Mouse (Mus musculus): ENCODE measurements around the gene Rere. TPM values are rescaled to one million over a fixed set of nuclear protein-coding genes. Genes with fewer than 3 reads are reported as not detected.

The Rere gene
- polyA plus RNA-seq, 1 experiment from 2014 or later, result 8.3 TPM

GRCm38 (mm10) chr4:150426098-150426879 lies 144.8 kb downstream of the Rere start:
- Histone ChIP-seq H3K4me3 (ENCODE audit: low read depth, low read length) (no peak overlapping the region), H3K4me2 (replicated peaks; ENCODE audit: low read depth) (no peak overlapping the region), H3K27me3 (ENCODE audit: control insufficient read depth, insufficient read depth, low read length) (no peaks in the 10 kb centered on the region), H3K9ac (ENCODE audit: low read length) (no peak overlapping the region), H3K4me1 (replicated peaks; ENCODE audit: control insufficient read depth, insufficient read depth) (no peaks in the 10 kb centered on the region), H3K9me3 (ENCODE audit: control insufficient read depth, low read length) (no peaks in the 10 kb centered on the region), H3K27ac (replicated peaks) (no peak overlapping the region), H3K36me3 (ENCODE audit: control insufficient read depth, insufficient read depth, low read length) (no peaks in the 10 kb centered on the region)
- no peak for DNase-seq (ENCODE audit: low spot score)
- no peak for ATAC-seq (ENCODE audit: low FRiP score, low TSS enrichment)
- TF ChIP-seq EP300 (optimal IDR thresholded peaks at IDR 0.05), result no peak
- no peak for TF ChIP-seq CTCF (IDR thresholded peaks at IDR 0.05; ENCODE audit: low read depth)
- 54% methylated on average over 8 of the region's 8 CpGs for WGBS

- WGBS, result 49% methylated on average over 5 of the region's 5 CpGs
- Histone ChIP-seq H3K27ac (replicated peaks) (no peak overlapping the region), H3K9me3 (ENCODE audit: control insufficient read depth, low read length) (no peaks in the 10 kb centered on the region), H3K4me2 (replicated peaks; ENCODE audit: low read depth) (no peak overlapping the region), H3K4me3 (ENCODE audit: low read depth, low read length) (no peak overlapping the region), H3K27me3 (ENCODE audit: control insufficient read depth, insufficient read depth, low read length) (no peaks in the 10 kb centered on the region), H3K4me1 (replicated peaks; ENCODE audit: control insufficient read depth, insufficient read depth) (no peaks in the 10 kb centered on the region), H3K9ac (ENCODE audit: low read length) (no peak overlapping the region), H3K36me3 (ENCODE audit: control insufficient read depth, insufficient read depth, low read length) (no peaks in the 10 kb centered on the region)
- no peak for ATAC-seq (ENCODE audit: low FRiP score, low TSS enrichment)
- DNase-seq (ENCODE audit: low spot score), result no peak
- TF ChIP-seq EP300 (optimal IDR thresholded peaks at IDR 0.05) (no peak), CTCF (IDR thresholded peaks at IDR 0.05; ENCODE audit: low read depth) (no peak)
These were observed 145.5 kb downstream of the Rere start for GRCm38 (mm10) chr4:150426880-150427476.

- DNase-seq (ENCODE audit: low spot score), result no peak
- TF ChIP-seq EP300 (optimal IDR thresholded peaks at IDR 0.05) (no peak), CTCF (IDR thresholded peaks at IDR 0.05; ENCODE audit: low read depth) (no peak)
These were observed 147.3 kb downstream of the Rere start for GRCm38 (mm10) chr4:150428762-150429161.

GRCm38 (mm10) chr4:150433827-150434574 lies 152.6 kb downstream of the Rere start:
- Histone ChIP-seq H3K4me2 (replicated peaks; ENCODE audit: low read depth) (no peak overlapping the region), H3K27me3 (ENCODE audit: control insufficient read depth, insufficient read depth, low read length) (no peaks in the 10 kb centered on the region), H3K36me3 (ENCODE audit: control insufficient read depth, insufficient read depth, low read length) (no peaks in the 10 kb centered on the region), H3K9me3 (ENCODE audit: control insufficient read depth, low read length) (no peaks in the 10 kb centered on the region), H3K4me1 (replicated peaks; ENCODE audit: control insufficient read depth, insufficient read depth) (no peaks in the 10 kb centered on the region), H3K27ac (replicated peaks) (no peak overlapping the region), H3K9ac (ENCODE audit: low read length) (no peak overlapping the region), H3K4me3 (ENCODE audit: low read depth, low read length) (no peak overlapping the region)
- TF ChIP-seq CTCF (IDR thresholded peaks at IDR 0.05; ENCODE audit: low read depth) (no peak), EP300 (optimal IDR thresholded peaks at IDR 0.05) (no peak)
- 68% methylated on average over 5 of the region's 5 CpGs for WGBS
- ATAC-seq (ENCODE audit: low FRiP score, low TSS enrichment) (no peak), DNase-seq (ENCODE audit: low spot score) (no peak)

More at GRCm38 (mm10) chr4:150428762-150429161, 147.3 kb downstream of the Rere start:
- Histone ChIP-seq H3K27ac (replicated peaks) (no peak overlapping the region), H3K4me2 (replicated peaks; ENCODE audit: low read depth) (no peak overlapping the region), H3K27me3 (ENCODE audit: control insufficient read depth, insufficient read depth, low read length) (no peaks in the 10 kb centered on the region), H3K9me3 (ENCODE audit: control insufficient read depth, low read length) (no peaks in the 10 kb centered on the region), H3K36me3 (ENCODE audit: control insufficient read depth, insufficient read depth, low read length) (no peaks in the 10 kb centered on the region), H3K4me3 (ENCODE audit: low read depth, low read length) (no peak overlapping the region), H3K4me1 (replicated peaks; ENCODE audit: control insufficient read depth, insufficient read depth) (no peaks in the 10 kb centered on the region), H3K9ac (ENCODE audit: low read length) (no peak overlapping the region)
- no peak for ATAC-seq (ENCODE audit: low FRiP score, low TSS enrichment)
- WGBS, result 68% methylated on average over 4 of the region's 4 CpGs

GRCm38 (mm10) chr4:150435590-150435989 lies 154.1 kb downstream of the Rere start:
- Histone ChIP-seq H3K4me3 (ENCODE audit: low read depth, low read length) (no peak overlapping the region), H3K27me3 (ENCODE audit: control insufficient read depth, insufficient read depth, low read length) (no peaks in the 10 kb centered on the region), H3K27ac (replicated peaks) (no peak overlapping the region), H3K9me3 (ENCODE audit: control insufficient read depth, low read length) (no peaks in the 10 kb centered on the region), H3K4me2 (replicated peaks; ENCODE audit: low read depth) (no peak overlapping the region), H3K36me3 (ENCODE audit: control insufficient read depth, insufficient read depth, low read length) (0 out of 2 replicates have a peak, but pooled peaks cover under 1% of the 10 kb centered on the region), H3K4me1 (replicated peaks; ENCODE audit: control insufficient read depth, insufficient read depth) (no peaks in the 10 kb centered on the region), H3K9ac (ENCODE audit: low read length) (no peak overlapping the region)
- no peak for TF ChIP-seq CTCF (IDR thresholded peaks at IDR 0.05; ENCODE audit: low read depth)
- no peak for TF ChIP-seq EP300 (optimal IDR thresholded peaks at IDR 0.05)
- WGBS, result 71% methylated on average over 5 of the region's 5 CpGs
- no peak for DNase-seq (ENCODE audit: low spot score)
- ATAC-seq (ENCODE audit: low FRiP score, low TSS enrichment), result no peak
